Mouse (Mus musculus) CD8-positive naive resting alpha-beta T cell, adult 2 months (primary cell): Measurements from ENCODE around the gene Gm9936.
"Not testable (repeated sequence)": the region's sequence is repeated elsewhere in the genome, so short reads cannot be mapped to it uniquely, and the experiment has no call there.

Source experiments
- DNase-seq, 2 experiments: peaks; one replicate each; pipeline ENCODE4 v3.0.0; 2022; ENCODE audit warnings: low read depth in 2 of 2, low spot score in 2 of 2

Gm9936 gene

GRCm38 (mm10) chr5:114858582-114858981 lies at the start of gene Gm9936:
Gene Gm9936, minus strand, starts transcription at chr5:114858682.
- no peak for DNase-seq

GRCm38 (mm10) chr5:114902413-114902812 lies 43.9 kb upstream of the Gm9936 start:
- DNase-seq, result peak; percentile 45 to 53

GRCm38 (mm10) chr5:114898857-114899256 lies 40.4 kb upstream of the Gm9936 start:
- DNase-seq, result no peak

DNA sequence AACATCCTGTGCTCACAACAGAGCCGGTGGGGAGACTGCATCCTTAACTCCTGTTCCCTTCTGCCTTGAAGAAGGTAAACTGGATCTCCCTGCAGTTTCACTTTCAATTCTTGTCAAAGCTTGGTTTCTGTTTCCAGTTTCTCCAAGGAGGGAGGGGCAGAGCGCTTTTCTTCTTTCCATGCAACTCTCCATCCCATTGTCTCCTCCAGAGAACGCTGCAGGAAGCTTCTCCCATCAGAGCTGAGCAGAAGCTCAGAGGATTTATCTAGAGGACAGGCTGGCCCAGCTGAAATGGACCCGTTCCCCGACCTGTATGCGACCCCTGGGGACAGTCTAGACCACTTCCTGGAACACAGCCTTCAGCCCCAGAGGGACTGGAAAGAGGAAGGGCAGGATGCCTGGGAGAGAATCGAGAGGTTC lies 38.9 kb upstream of the Gm9936 start:
- DNase-seq, result peak in 1 of 2 experiments; percentile 39

- peak in 1 of 2 experiments; percentile 6 for DNase-seq
These were observed 38.3 kb upstream of the Gm9936 start, which contains the start of gene Oasl2 for GRCm38 (mm10) chr5:114896688-114897373. Gene Oasl2, plus strand, starts transcription at chr5:114896936.

DNA sequence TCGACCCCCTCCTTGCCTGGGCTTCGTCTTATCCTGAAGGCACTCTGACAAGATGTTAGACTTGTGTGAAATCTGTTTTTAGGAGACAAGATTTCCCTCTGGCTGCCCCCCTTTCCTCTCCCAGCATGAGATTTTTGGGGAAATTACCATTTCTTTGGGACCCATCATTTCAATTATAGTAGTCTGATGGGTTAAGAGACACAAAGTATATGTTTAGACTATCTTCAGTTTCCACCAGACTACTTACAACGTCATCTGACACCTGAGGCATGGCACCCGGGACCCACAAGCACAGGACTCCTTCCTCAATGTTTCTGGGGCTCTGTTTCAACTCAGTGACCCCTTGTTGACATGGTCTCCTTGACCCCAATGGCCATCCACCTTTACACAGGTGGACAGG lies 37.1 kb upstream of the Gm9936 start:
- DNase-seq, result no peak

DNA sequence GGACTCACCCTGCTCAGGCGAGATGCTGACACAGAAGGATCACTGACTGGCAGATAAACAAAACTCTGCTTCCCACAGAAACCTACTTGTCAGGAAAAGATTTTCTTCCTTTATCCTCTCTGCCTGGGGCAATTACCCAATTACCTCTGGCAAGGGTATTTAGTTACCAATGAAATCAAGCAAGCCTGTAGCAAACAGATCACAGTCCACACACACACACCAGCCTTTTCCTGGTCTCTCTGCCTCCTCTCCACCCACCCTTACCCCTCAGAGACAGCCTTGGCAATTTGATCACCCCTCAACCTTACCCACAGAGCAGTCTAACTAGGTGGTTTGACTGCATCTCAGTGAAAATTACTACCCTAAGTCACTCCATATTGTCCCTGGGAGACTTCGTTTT lies 30.5 kb upstream of the Gm9936 start:
- no peak for DNase-seq

DNA sequence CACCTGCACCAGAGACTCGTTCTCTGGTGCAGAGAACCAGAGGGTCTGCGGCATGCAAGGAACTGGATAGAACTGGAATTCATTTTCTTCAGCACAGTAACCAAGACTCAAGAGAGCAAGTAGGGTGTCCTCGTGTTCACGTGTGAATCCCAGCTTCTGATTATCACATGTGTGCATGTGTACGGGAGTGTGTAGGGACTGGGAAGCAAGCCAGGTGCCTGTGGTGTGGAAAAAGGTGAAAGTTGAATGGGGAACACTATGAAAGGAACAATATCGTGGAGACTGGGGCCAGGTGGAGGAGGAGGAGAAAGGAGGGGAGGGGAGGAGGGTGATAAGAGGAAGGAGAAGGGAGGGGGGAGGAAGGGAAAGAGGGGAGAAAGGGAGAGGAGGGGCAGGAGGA lies 28.3 kb upstream of the Gm9936 start:
- DNase-seq, result no peak

- DNase-seq, result no peak
These were observed 24.5 kb upstream of the Gm9936 start for GRCm38 (mm10) chr5:114883022-114883421.

DNA sequence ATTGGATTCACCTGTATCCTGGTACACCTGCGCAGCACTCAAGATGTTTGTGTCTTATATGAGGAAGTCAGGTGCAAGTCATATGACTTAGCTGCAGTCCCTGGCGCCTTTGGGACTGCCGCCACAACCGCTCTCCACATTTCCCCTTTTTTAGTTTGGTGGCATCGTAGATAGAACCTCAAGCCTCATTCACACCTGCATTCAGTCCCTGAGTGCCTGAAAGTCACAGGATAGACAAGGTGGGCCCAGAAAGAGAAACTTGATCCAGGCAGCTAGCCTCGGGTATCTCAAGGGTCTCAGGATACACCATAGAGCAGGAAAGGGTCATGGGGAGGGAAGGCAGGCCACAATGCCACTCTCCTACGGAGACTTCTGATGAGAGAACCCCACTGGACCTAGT lies 23.8 kb upstream of the Gm9936 start:
- DNase-seq, result not testable (repeated sequence)

DNA sequence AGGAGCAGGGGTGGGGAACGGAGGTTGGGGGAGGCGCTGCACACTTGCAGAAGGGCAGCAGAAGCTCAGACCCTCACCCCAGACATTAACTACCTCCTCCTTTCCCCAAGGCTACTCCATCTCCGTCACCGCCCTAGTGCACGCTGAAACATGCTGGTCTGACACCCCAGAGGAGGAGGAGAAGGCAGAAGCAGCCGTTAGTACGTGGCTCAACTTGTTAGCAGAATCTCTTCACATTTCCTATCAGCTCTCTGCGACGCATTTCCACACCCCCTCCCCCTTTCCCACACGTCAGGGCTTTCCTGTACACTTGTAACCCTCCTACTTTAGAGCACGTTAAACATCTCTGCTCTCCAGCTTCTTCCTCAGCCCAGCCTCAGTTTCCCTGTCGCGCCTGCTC lies 20.9 kb upstream of the Gm9936 start:
- no peak for DNase-seq

DNA sequence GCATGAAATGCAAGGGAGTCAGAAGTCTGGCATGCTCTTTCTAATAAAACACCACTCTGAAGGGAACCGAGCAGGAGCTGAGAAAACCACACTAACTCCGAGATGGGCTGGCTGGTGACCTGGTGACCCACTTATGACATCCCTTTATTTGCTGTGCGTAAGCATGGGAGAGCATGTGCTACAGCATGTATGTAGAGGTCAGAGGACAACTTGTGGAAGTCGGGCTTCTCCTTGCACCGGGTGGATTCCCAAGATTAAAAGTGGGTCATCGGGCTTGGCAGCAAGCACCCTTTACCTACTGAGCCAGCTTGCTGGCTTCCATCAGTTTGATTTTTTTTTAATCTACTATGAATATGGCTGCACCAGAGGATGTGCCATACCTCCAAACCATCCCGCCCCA lies 19.0 kb upstream of the Gm9936 start:
- DNase-seq, result no peak

DNA sequence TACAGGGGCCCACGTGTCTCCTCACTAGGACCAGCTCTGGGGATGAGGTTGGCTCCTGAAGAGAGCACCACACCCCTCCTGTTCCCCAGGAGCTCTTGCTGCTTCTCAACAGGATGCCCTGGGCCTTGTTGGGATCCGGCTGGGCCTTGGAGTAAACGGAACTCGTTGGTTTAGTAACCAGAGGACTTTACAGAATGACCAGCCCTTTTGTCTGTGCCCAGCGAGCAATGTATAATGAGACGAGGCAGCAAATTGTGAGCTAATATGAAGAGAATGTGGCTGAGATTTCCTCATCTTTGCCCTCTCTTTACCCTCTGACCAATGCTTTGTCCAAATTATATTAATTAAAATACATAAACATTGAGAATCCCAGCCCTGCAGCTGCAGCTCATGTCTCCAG lies 17.8 kb upstream of the Gm9936 start:
- DNase-seq, result no peak

DNA sequence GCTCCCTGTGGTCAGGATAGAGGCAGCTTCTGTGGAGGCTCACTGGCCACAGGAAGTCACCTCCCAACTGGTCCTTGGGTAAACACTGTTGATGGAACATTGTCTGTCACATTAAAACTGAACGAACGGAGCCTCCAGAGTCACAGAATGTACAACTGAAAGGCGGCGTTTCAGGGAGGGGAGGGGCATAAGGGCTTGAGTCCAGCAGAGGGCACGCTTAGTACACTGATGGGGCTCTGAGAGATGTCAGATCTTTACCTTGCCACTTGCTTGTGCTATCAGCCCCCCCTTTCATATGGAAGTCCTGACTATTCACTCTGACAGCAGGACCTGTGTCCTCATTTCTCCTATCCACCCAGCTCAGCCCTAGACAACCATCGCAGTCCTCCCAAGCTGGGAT lies 17.4 kb upstream of the Gm9936 start:
- DNase-seq, result no peak

GRCm38 (mm10) chr5:114865279-114865678 lies 6.8 kb upstream of the Gm9936 start:
- no peak for DNase-seq

DNA sequence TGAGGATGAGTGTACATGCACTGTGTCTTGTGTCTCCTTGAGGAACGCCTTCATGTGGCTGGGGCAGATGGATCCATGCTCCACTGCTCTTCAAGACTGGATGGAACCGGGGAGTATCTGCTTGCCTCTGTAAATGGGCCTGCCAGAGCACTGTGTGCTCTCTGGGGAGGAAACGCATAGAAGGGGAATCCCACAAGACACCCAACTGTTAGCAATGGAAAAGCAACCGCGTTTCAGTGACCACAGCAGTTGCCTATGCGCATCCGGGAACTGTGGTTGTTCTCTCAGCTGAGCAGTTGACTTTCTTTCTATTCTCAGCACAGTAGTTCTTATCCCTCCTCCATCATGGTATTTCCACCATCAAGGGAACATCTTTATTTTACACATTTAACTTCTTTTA lies 6.3 kb upstream of the Gm9936 start:
- no peak for DNase-seq

- no peak for DNase-seq
These were observed 3.2 kb upstream of the Gm9936 start for GRCm38 (mm10) chr5:114861730-114862129.

DNA sequence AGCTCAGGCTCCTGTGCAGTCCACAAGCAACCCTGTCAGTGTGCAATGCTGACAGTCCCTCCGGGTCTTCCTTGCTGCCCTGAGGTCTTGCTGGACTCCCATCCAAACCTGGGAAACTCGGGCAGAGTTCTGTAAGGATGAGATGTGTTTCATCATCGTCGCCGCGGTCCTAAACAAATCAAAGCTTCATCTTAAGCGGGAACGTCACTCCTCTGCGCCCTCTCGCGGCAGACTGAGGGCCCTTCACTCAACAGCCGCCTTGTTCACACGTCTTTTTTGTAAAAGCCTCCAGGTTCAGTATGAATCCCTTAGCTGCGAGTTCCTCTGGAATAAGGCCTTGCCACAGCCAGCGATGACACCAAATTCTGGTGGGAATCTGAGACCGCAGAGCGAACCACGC lies 771 bp upstream of the Gm9936 start:
- DNase-seq, result peak; percentile 44 to 60

DNA sequence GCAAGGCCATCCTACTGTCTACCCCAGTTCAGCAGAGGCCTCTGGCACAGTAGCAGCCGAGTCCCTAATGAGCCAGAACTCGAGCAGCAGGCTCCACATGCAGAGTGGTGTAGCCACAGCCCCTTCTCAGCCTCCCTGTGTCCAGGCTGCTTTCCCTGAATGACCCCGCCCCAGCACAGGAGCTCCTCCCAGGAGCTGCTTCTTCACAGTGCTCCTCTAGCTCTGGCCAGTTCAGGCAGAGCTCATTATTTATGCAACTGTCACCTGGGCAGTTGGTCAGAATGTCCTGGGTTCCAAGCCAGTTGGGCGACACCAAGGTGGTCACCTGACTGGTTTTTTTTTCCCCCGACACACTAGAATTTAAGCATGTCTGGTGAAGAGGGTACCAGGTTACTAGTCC lies 5.1 kb downstream of the Gm9936 start, which contains the start of gene 4930519G04Rik:
Gene 4930519G04Rik (plus strand): TSS at position 301 of the 400 bp plus-strand sequence.
- DNase-seq, result not testable (repeated sequence)

DNA sequence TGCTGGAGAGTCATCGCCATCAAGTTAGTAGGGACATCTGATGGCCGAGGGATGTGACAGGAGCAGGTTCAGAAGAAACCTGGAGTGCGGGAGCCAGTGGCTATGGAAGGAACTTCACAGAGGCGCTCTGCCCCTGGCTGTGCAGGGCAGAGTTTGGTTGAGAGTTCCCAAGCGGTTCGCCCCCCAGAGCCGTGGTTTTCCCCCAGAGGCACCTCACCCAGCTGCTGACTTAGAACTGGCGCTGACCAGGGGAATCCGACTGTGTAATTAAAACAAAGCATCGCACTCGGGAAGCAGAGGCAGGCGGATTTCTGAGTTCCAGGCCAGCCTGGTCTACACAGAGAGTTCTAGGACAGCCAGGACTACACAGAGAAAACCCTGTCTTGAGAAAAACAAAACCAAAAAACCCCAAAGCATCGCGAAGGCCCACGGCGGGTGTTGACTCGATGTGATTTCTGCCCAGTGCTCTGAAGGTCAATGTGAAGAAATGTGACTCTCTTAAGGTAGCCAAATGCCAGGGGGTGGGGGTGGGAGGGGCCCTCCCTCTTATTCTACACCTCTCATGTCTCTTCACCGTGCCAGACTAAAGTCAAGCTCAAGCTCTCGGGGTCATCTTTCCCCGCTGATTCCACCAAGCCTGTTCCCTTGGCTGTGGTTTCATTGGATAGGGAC lies 6.8 kb downstream of the Gm9936 start:
- DNase-seq, result no peak

DNA sequence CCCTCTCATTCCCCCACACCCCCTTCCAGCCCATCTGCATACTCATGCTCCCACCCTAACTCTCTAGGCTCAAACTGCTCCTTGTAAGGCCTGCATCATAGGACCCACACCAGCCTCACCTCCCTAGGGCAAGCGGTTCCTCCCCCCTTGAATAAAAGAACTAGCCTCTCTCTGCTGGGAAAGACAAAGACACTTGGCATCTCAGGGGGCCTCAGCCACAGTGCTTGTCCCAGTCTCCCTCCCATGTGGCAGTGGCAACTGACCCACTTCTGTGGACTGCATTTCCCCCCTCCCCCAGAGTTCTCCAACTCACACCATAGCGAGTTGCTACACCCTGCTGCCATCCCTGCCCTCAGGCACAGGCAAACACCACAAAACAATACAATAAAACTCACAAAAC lies 14.1 kb downstream of the Gm9936 start:
- DNase-seq, result not testable (repeated sequence)

- DNase-seq, result no peak
These were observed 15.8 kb downstream of the Gm9936 start for GRCm38 (mm10) chr5:114842674-114843073.

DNA sequence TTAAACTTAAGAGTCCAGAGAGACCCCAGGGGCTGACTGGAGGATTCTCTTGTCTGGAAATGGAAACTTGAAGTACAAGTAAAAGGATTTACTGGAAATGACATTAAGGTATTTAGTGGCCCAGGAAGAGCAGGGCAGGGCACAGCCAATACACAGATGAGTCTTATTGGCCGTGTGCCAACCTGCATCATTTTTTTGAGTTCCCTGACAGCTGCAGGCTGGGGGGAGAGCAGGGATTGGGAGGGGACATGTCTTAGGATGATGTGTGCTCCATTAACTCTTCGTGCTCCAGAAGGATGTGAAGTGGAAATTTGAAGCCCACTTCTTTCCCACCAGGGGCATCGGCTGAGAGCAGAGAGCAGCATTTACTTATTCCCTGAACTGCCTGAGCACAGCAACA lies 16.3 kb downstream of the Gm9936 start:
- DNase-seq, result not testable (repeated sequence)
